18 mouse cellular contexts compared by ENCODE assay signal in genomic region chr13:81689587-81689986, GRCm38 (mm10). TPM values are rescaled to one million over a fixed set of nuclear protein-coding genes. Genes with fewer than 3 reads are reported as not detected.
DNase-seq lines count a peak whose midpoint lies in the region; ATAC-seq and TF ChIP-seq lines count a peak whose summit lies in the region.
"Had no signal": no experiment of that assay in that cellular context is flagged by ENCODE, and none has a peak within 500 bp of the region (broad histone marks: within the 10 kb centered on the region; RNA-seq: fewer than 3 reads in every experiment).

No protein-coding gene starts in this region.

- no peaks in the 10 kb centered on the region for H3K9me3 ChIP-seq in hindbrain, embryonic 13.5 days
- H3K9me3 ChIP-seq in hindbrain, embryonic 11.5 days (ENCODE audit: control insufficient read depth, low read length), result no peaks in the 10 kb centered on the region
- no peaks in the 10 kb centered on the region for H3K9me3 ChIP-seq in liver, embryonic 15.5 days (replicated peaks)
- no peaks in the 10 kb centered on the region for H3K9me3 ChIP-seq in stomach, postnatal 0 days (ENCODE audit: control insufficient read depth, low read length)
- H3K9me3 ChIP-seq: embryonic facial prominence, embryonic 15.5 days; midbrain, embryonic 12.5 days had no signal

- H3K9ac ChIP-seq in hindbrain, embryonic 13.5 days, result no peak overlapping the region
- H3K9ac ChIP-seq in hindbrain, embryonic 11.5 days (ENCODE audit: low read depth, low read length), result no peak overlapping the region
- no peak overlapping the region for H3K9ac ChIP-seq in liver, embryonic 15.5 days
- H3K9ac ChIP-seq in stomach, postnatal 0 days (ENCODE audit: low read length), result no peak overlapping the region
- H3K9ac ChIP-seq: embryonic facial prominence, embryonic 15.5 days; midbrain, embryonic 12.5 days had no signal

- ATAC-seq in hindbrain, embryonic 13.5 days (ENCODE audit: low FRiP score), result peak; percentile 53; the same call in 1 of the 2 replicates
- no peak for ATAC-seq in hindbrain, embryonic 11.5 days (ENCODE audit: low FRiP score)
- ATAC-seq in erythroid progenitor cell, adult 5-6 weeks (replicated peaks; ENCODE audit: low FRiP score, poor library complexity, severe bottlenecking), result peak; percentile 80
- ATAC-seq in liver, embryonic 15.5 days (ENCODE audit: insufficient read depth), result peak; percentile 29; the same call in 1 of the 2 replicates
- ATAC-seq in stomach, postnatal 0 days (ENCODE audit: low FRiP score, low TSS enrichment), result 0 out of 2 replicates have a peak, but pooled peaks have one; percentile 45
- ATAC-seq: lung, postnatal 0 days had no signal

- no peak overlapping the region for H3K4me3 ChIP-seq in hindbrain, embryonic 13.5 days
- H3K4me3 ChIP-seq in hindbrain, embryonic 11.5 days (ENCODE audit: low read depth, low read length), result no peak overlapping the region
- H3K4me3 ChIP-seq in liver, embryonic 15.5 days (replicated peaks), result no peak overlapping the region
- H3K4me3 ChIP-seq in stomach, postnatal 0 days (ENCODE audit: low read depth, low read length), result no peak overlapping the region
- H3K4me3 ChIP-seq: embryonic facial prominence, embryonic 15.5 days; gastrocnemius, adult 2 months; midbrain, embryonic 12.5 days had no signal

- H3K27me3 ChIP-seq in hindbrain, embryonic 13.5 days, result no peaks in the 10 kb centered on the region
- H3K27me3 ChIP-seq in hindbrain, embryonic 11.5 days (ENCODE audit: control insufficient read depth, insufficient read depth, low read length), result no peaks in the 10 kb centered on the region
- H3K27me3 ChIP-seq in liver, embryonic 15.5 days, result no peaks in the 10 kb centered on the region
- H3K27me3 ChIP-seq in stomach, postnatal 0 days (ENCODE audit: control insufficient read depth, insufficient read depth, low read length), result no peaks in the 10 kb centered on the region
- H3K27me3 ChIP-seq: embryonic facial prominence, embryonic 15.5 days; midbrain, embryonic 12.5 days had no signal

- WGBS in hindbrain, embryonic 13.5 days, result 94% methylated on average over 3 of the region's 3 CpGs
- WGBS in hindbrain, embryonic 11.5 days, result 88% methylated on average over 3 of the region's 3 CpGs
- WGBS in liver, embryonic 15.5 days (ENCODE audit: insufficient replicate concordance), result 59% methylated on average over 3 of the region's 3 CpGs
- WGBS in stomach, postnatal 0 days, result 83% methylated on average over 3 of the region's 3 CpGs

- TF ChIP-seq CTCF in stomach, postnatal 0 days (IDR thresholded peaks at IDR 0.05; ENCODE audit: low read depth), result no peak

- DNase-seq in hindbrain, embryonic 11.5 days (ENCODE audit: low spot score), result no peak
- no peak for DNase-seq in stomach, postnatal 0 days (ENCODE audit: low spot score)
- no peak for DNase-seq in ovary, adult 18-20 months (ENCODE audit: low spot score)
- no peak for DNase-seq in spleen, postnatal 36 days (ENCODE audit: low spot score in 2 of 2)
- DNase-seq: adrenal gland, postnatal 25 days; cerebellum, adult 18-20 months; cerebellum, postnatal 25 days; gastrocnemius, adult 2 months; kidney, adult 11 months; kidney, postnatal 10 days; layer of hippocampus, postnatal 36 days had no signal

- no peak overlapping the region for H3K27ac ChIP-seq in hindbrain, embryonic 13.5 days
- no peak overlapping the region for H3K27ac ChIP-seq in hindbrain, embryonic 11.5 days (ENCODE audit: low read depth, low read length)
- H3K27ac ChIP-seq in liver, embryonic 15.5 days (replicated peaks), result peak overlapping the region; percentile 73; the same call in 1 of the 2 replicates
- H3K27ac ChIP-seq in stomach, postnatal 0 days (replicated peaks), result no peak overlapping the region
- H3K27ac ChIP-seq: embryonic facial prominence, embryonic 15.5 days; gastrocnemius, adult 2 months; midbrain, embryonic 12.5 days had no signal

- H3K36me3 ChIP-seq in hindbrain, embryonic 13.5 days, result no peaks in the 10 kb centered on the region
- no peaks in the 10 kb centered on the region for H3K36me3 ChIP-seq in hindbrain, embryonic 11.5 days (ENCODE audit: control insufficient read depth, insufficient read depth, low read length)
- peaks cover 11% of the 10 kb centered on the region for H3K36me3 ChIP-seq in liver, embryonic 15.5 days (replicated peaks)
- H3K36me3 ChIP-seq in stomach, postnatal 0 days (ENCODE audit: control insufficient read depth, insufficient read depth, low read length), result no peaks in the 10 kb centered on the region

- no peak overlapping the region for H3K4me2 ChIP-seq in hindbrain, embryonic 13.5 days
- no peak overlapping the region for H3K4me2 ChIP-seq in hindbrain, embryonic 11.5 days (replicated peaks; ENCODE audit: low read depth, low read length)
- H3K4me2 ChIP-seq in liver, embryonic 15.5 days, result peak overlapping the region; percentile 23
- no peak overlapping the region for H3K4me2 ChIP-seq in stomach, postnatal 0 days (replicated peaks; ENCODE audit: low read depth)
- H3K4me2 ChIP-seq: embryonic facial prominence, embryonic 15.5 days; midbrain, embryonic 12.5 days had no signal

- TF ChIP-seq EP300 in stomach, postnatal 0 days (optimal IDR thresholded peaks at IDR 0.05), result no peak

- H3K4me1 ChIP-seq in hindbrain, embryonic 13.5 days (replicated peaks), result no peaks in the 10 kb centered on the region; the same call in 1 of the 2 replicates
- H3K4me1 ChIP-seq in hindbrain, embryonic 11.5 days (replicated peaks; ENCODE audit: control insufficient read depth, insufficient read depth, low read length), result no peaks in the 10 kb centered on the region
- peaks cover 28% of the 10 kb centered on the region for H3K4me1 ChIP-seq in liver, embryonic 15.5 days (replicated peaks)
- H3K4me1 ChIP-seq in stomach, postnatal 0 days (replicated peaks; ENCODE audit: control insufficient read depth, insufficient read depth), result no peaks in the 10 kb centered on the region
- H3K4me1 ChIP-seq: embryonic facial prominence, embryonic 15.5 days; midbrain, embryonic 12.5 days had no signal

RNA-seq across cellular contexts. Expression of gene Polr3g, which starts 21.2 kb away (rescaled TPM):
- 4.2 and 6.2 TPM in 2 replicates for polyA plus RNA-seq in hindbrain, embryonic 13.5 days (2015; fragmentation: Nextera tagmentation; extraction: Ambion mirVana)
- 10.7 and 12.8 TPM in 2 replicates for polyA plus RNA-seq in hindbrain, embryonic 11.5 days (2014; fragmentation: Nextera tagmentation; extraction: Ambion mirVana)
- total RNA-seq in erythroid progenitor cell, adult 5-6 weeks (2015; ENCODE audit: low replicate concordance), result 3.4 and 10.8 TPM in 2 replicates
- 1.4 and 1.9 TPM in 2 replicates for total RNA-seq in erythroid progenitor cell, adult 5-6 weeks (2017; ENCODE audit: low replicate concordance)
- 7.8 and 10.0 TPM in 2 replicates for polyA plus RNA-seq in liver, embryonic 15.5 days (2015; fragmentation: Nextera tagmentation; extraction: Ambion mirVana)
- polyA plus RNA-seq in stomach, postnatal 0 days (2015; fragmentation: Nextera tagmentation; extraction: Ambion mirVana), result 34.0 and 39.6 TPM in 2 replicates

RNA-seq across cellular contexts. Expression of gene Mblac2, which starts 21.6 kb away (rescaled TPM):
- polyA plus RNA-seq in hindbrain, embryonic 13.5 days (2015; fragmentation: Nextera tagmentation; extraction: Ambion mirVana), result 24.0 and 25.6 TPM in 2 replicates
- polyA plus RNA-seq in hindbrain, embryonic 11.5 days (2014; fragmentation: Nextera tagmentation; extraction: Ambion mirVana), result 8.7 and 8.8 TPM in 2 replicates
- 2.1 TPM in 1 of 2 replicates, not detected in the other for total RNA-seq in erythroid progenitor cell, adult 5-6 weeks (2015; ENCODE audit: low replicate concordance)
- total RNA-seq in erythroid progenitor cell, adult 5-6 weeks (2017; ENCODE audit: low replicate concordance), result not detected in 2 replicates
- polyA plus RNA-seq in liver, embryonic 15.5 days (2015; fragmentation: Nextera tagmentation; extraction: Ambion mirVana), result 3.4 and 3.7 TPM in 2 replicates
- polyA plus RNA-seq in stomach, postnatal 0 days (2015; fragmentation: Nextera tagmentation; extraction: Ambion mirVana), result 11.1 and 11.7 TPM in 2 replicates

RNA-seq across cellular contexts. Expression of gene Lysmd3, which starts 32.1 kb away (rescaled TPM):
- polyA plus RNA-seq in hindbrain, embryonic 13.5 days (2015; fragmentation: Nextera tagmentation; extraction: Ambion mirVana), result 19.5 and 20.8 TPM in 2 replicates
- polyA plus RNA-seq in hindbrain, embryonic 11.5 days (2014; fragmentation: Nextera tagmentation; extraction: Ambion mirVana), result 33.5 and 33.6 TPM in 2 replicates
- total RNA-seq in erythroid progenitor cell, adult 5-6 weeks (2015; ENCODE audit: low replicate concordance), result 28.1 and 59.9 TPM in 2 replicates
- total RNA-seq in erythroid progenitor cell, adult 5-6 weeks (2017; ENCODE audit: low replicate concordance), result 42.2 and 44.3 TPM in 2 replicates
- 16.0 and 18.6 TPM in 2 replicates for polyA plus RNA-seq in liver, embryonic 15.5 days (2015; fragmentation: Nextera tagmentation; extraction: Ambion mirVana)
- 14.2 and 16.2 TPM in 2 replicates for polyA plus RNA-seq in stomach, postnatal 0 days (2015; fragmentation: Nextera tagmentation; extraction: Ambion mirVana)

RNA-seq across cellular contexts. Expression of gene Adgrv1, which starts 56.6 kb away (rescaled TPM):
- polyA plus RNA-seq in hindbrain, embryonic 13.5 days (2015; fragmentation: Nextera tagmentation; extraction: Ambion mirVana), result 19.1 and 22.0 TPM in 2 replicates
- polyA plus RNA-seq in hindbrain, embryonic 11.5 days (2014; fragmentation: Nextera tagmentation; extraction: Ambion mirVana), result 40.3 and 54.5 TPM in 2 replicates
- not detected in 2 replicates for total RNA-seq in erythroid progenitor cell, adult 5-6 weeks (2015; ENCODE audit: low replicate concordance)
- total RNA-seq in erythroid progenitor cell, adult 5-6 weeks (2017; ENCODE audit: low replicate concordance), result not detected in 2 replicates
- 0.10 and 0.12 TPM in 2 replicates for polyA plus RNA-seq in liver, embryonic 15.5 days (2015; fragmentation: Nextera tagmentation; extraction: Ambion mirVana)
- 1.3 and 1.4 TPM in 2 replicates for polyA plus RNA-seq in stomach, postnatal 0 days (2015; fragmentation: Nextera tagmentation; extraction: Ambion mirVana)
- total RNA-seq: gastrocnemius, adult 2 months; hematopoietic stem cell, adult 5-6 weeks had no signal
